Mouse (Mus musculus) Patski (cell line): ENCODE results near the gene Scn11a. TPM values are rescaled to one million over a fixed set of nuclear protein-coding genes. Genes with fewer than 3 reads are reported as not detected.

Experiments
- ATAC-seq: fragments of 100-300 bp; one replicate; pipeline ENCODE4 v1.8.0; 2021
- CTCF ChIA-PET: fragments of 350-600 bp; sonication (Branson Sonifier 250); formaldehyde crosslinking; loops from one replicate; lab custom pipeline; 2022; ENCODE audit warnings: inconsistent platforms; lab: Charles Lee
- POLR2A ChIA-PET: fragments of 350-600 bp; sonication (Branson Sonifier 250); formaldehyde crosslinking; loops from one replicate; lab custom pipeline; 2022; ENCODE audit warnings: antibody characterized with exemption, inconsistent platforms; lab: Charles Lee
- DNase-seq: peaks from one replicate; pipeline ENCODE4 v3.0.0-alpha.2; 2011; ENCODE audit warnings: low read depth, low spot score
- H3K27me3 ChIP-seq: fragments of 371-371 bp; one replicate; pipeline ENCODE4 v1.5.1; 2021
- CTCF ChIP-seq: fragments of 100-300 bp; IDR thresholded peaks from one replicate; pipeline ENCODE4 v1.5.1; 2021
- in situ Hi-C: fragments of 300-500 bp; cut with MboI; formaldehyde crosslinking; loops from 3 replicates; pipeline ENCODE4 v1.11.1; 2018; ENCODE audit warnings: low pct_unique_long_range_greater_than_20kb, mixed read lengths
- polyA plus RNA-seq: library from polyadenylated mRNA; unstranded; gene quantifications from one replicate; pipeline ENCODE4 v1.2.3, GENCODE M21; 2021

Gene Scn11a
- polyA plus RNA-seq, 1 experiment from 2014 or later: not detected

- ChIA-PET POLR2A (no interaction called here), CTCF (interaction anchor here (1.5 kb wide), 1 partner anchor 9 kb away, joined by 3 read pairs; no protein-coding TSS in a partner anchor)
- H3K27me3 ChIP-seq: peaks cover 34% of the 10 kb centered on the region
- no peak for TF ChIP-seq CTCF
- no peak for ATAC-seq
- no peak for DNase-seq
- in situ Hi-C loops: loop anchor here (10.0 kb wide), 1 partner anchor 88 kb away; no protein-coding TSS in a partner anchor
These were observed 28.5 kb downstream of the Scn11a start for GRCm38 (mm10) chr9:119796791-119797190.

GRCm38 (mm10) chr9:119795254-119795912 is 29.9 kb downstream of the Scn11a start:
- ChIA-PET CTCF (no interaction called here), POLR2A (interaction anchor here (0.7 kb wide), 1 partner anchor 46 kb away, joined by 6 read pairs; no protein-coding TSS in a partner anchor)
- TF ChIP-seq CTCF: no peak
- DNase-seq: no peak
- in situ Hi-C loops: loop anchor here (10.0 kb wide), 1 partner anchor 89 kb away; no protein-coding TSS in a partner anchor
- ATAC-seq: no peak
- peaks cover 34% of the 10 kb centered on the region for H3K27me3 ChIP-seq

- CTCF ChIA-PET: no interaction called here
- peaks cover 40% of the 10 kb centered on the region for H3K27me3 ChIP-seq
- no peak for DNase-seq
- ATAC-seq: no peak
- in situ Hi-C loops: loop anchor here (10.0 kb wide), 1 partner anchor 90 kb away; no protein-coding TSS in a partner anchor
- POLR2A ChIA-PET: interaction anchor here (0.7 kb wide), 1 partner anchor 47 kb away, joined by 6 read pairs; no protein-coding TSS in a partner anchor
- TF ChIP-seq CTCF: no peak
These were observed 30.8 kb downstream of the Scn11a start for GRCm38 (mm10) chr9:119794470-119794869.

- in situ Hi-C loops: loop anchor here (10.0 kb wide), 1 partner anchor 92 kb away; no protein-coding TSS in a partner anchor
- no peak for TF ChIP-seq CTCF
- no peak for DNase-seq
- ChIA-PET POLR2A (no interaction called here), CTCF (no interaction called here)
- peaks cover 43% of the 10 kb centered on the region for H3K27me3 ChIP-seq
- ATAC-seq: no peak
These were observed 32.8 kb downstream of the Scn11a start for GRCm38 (mm10) chr9:119792505-119792904.

- in situ Hi-C loops: no loop called here
- CTCF ChIA-PET: no interaction called here
- POLR2A ChIA-PET: no interaction called here
- no peak for DNase-seq
- TF ChIP-seq CTCF: no peak
- ATAC-seq: no peak
- no peaks in the 10 kb centered on the region for H3K27me3 ChIP-seq
These were observed 44.4 kb downstream of the Scn11a start for GRCm38 (mm10) chr9:119780901-119781300.

- DNase-seq (no peak), ATAC-seq (no peak)
- ChIA-PET CTCF (no interaction called here), POLR2A (no interaction called here)
- H3K27me3 ChIP-seq: peaks cover 5% of the 10 kb centered on the region
- no peak for TF ChIP-seq CTCF
- in situ Hi-C loops: no loop called here
These were observed 48.6 kb downstream of the Scn11a start for GRCm38 (mm10) chr9:119776661-119777060.

- ChIA-PET POLR2A (no interaction called here), CTCF (interaction anchor here (2.9 kb wide), 1 partner anchor 65 kb away, joined by 6 read pairs; no protein-coding TSS in a partner anchor)
- H3K27me3 ChIP-seq: peaks cover 13% of the 10 kb centered on the region
- ATAC-seq (no peak), DNase-seq (no peak)
- in situ Hi-C loops: no loop called here
- TF ChIP-seq CTCF: peak; percentile 73
These were observed 56.7 kb downstream of the Scn11a start for GRCm38 (mm10) chr9:119768585-119768984.

GRCm38 (mm10) chr9:119760226-119760625 is 65.0 kb downstream of the Scn11a start:
- ATAC-seq (no peak), DNase-seq (no peak)
- CTCF ChIA-PET: interaction anchor here (1.0 kb wide), 1 partner anchor 113 kb away, joined by 3 read pairs; no protein-coding TSS in a partner anchor
- peak; percentile 33 for TF ChIP-seq CTCF
- POLR2A ChIA-PET: no interaction called here
- in situ Hi-C loops: no loop called here
- peaks cover 4% of the 10 kb centered on the region for H3K27me3 ChIP-seq

- ChIA-PET POLR2A (no interaction called here), CTCF (interaction anchor here (1.0 kb wide), 1 partner anchor 112 kb away, joined by 3 read pairs; no protein-coding TSS in a partner anchor)
- DNase-seq: no peak
- H3K27me3 ChIP-seq: peaks cover 4% of the 10 kb centered on the region
- in situ Hi-C loops: no loop called here
- ATAC-seq: no peak
- TF ChIP-seq CTCF: peak; percentile 48
These were observed 65.8 kb downstream of the Scn11a start for GRCm38 (mm10) chr9:119759457-119759856.

- ATAC-seq: no peak
- in situ Hi-C loops: loop anchor here (5.0 kb wide), 2 partner anchors 94 to 289 kb away; no protein-coding TSS in a partner anchor
- H3K27me3 ChIP-seq: peaks cover 6% of the 10 kb centered on the region
- TF ChIP-seq CTCF: peak; percentile 78
- peak; percentile 17 for DNase-seq
- CTCF ChIA-PET: no interaction called here
- POLR2A ChIA-PET: interaction anchor here (1.1 kb wide), 1 partner anchor 10 kb away, joined by 3 read pairs; no protein-coding TSS in a partner anchor
These were observed 73.7 kb downstream of the Scn11a start for GRCm38 (mm10) chr9:119751507-119751906.

GRCm38 (mm10) chr9:119749112-119749511 is 76.1 kb downstream of the Scn11a start:
- CTCF ChIA-PET: no interaction called here
- ATAC-seq: no peak
- TF ChIP-seq CTCF: no peak
- POLR2A ChIA-PET: no interaction called here
- no peak for DNase-seq
- in situ Hi-C loops: no loop called here
- peaks cover 6% of the 10 kb centered on the region for H3K27me3 ChIP-seq
